Mouse (Mus musculus): ENCODE data around the gene Bhlha9.

DNA sequence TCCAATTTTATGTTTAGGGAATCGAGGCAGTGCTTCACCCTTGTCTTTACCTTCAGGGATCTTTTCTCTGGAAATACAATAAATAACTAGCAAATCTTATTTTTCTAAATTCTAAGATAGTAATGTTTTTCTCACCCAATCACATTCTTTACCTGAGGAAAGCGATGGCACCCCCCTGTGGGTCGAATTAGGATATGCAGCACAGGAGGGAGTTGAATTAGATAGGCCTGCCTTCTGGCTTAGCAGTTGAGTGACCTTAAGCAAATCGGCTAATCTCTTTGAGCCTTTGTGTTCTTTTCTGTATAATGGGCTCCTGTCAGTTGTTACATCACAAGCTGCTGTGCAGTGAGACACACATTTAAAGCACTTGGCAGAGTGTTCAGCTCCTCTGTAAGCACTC is 2.4 kb downstream of the Bhlha9 start:
- TF ChIP-seq POLR2A (IDR thresholded peaks at IDR 0.05; ENCODE audit: low read depth, low read length) (no peak), CTCF (IDR thresholded peaks at IDR 0.05; ENCODE audit: extremely low read depth, insufficient read length, insufficient replicate concordance, low read depth, low read length) (no peak)
